Mouse (Mus musculus): Measurements from ENCODE around the gene Slc6a1.

DNA sequence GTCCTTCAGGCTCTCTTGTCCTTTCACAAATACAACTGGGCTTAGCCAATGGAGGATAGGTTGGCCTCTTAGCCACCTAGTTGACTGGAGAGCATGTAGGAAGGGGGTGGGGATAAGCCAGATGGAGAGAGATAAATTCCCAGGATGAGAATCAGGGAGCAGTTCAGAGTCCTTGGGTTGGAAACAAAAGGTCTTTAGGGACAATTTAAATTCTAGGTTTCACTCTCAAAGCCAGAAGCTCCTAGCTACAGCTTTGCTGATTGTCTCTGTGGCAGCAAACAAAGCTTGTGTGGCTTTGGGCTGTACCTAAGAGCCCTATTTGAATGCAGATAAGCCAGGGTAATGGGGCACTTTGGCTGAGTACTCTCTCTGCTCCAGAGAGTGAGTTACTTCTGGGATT is 16.2 kb upstream of the Slc6a1 start:
- TF ChIP-seq POLR2A (IDR thresholded peaks at IDR 0.05; ENCODE audit: low read depth, low read length): no peak
- TF ChIP-seq CTCF (IDR thresholded peaks at IDR 0.05; ENCODE audit: extremely low read depth, insufficient read depth, insufficient read length, insufficient replicate concordance): no peak

All from spleen, adult 2 months (tissue).